Mouse (Mus musculus): ENCODE measurements around the gene 1700001C02Rik. TPM values are rescaled to one million over a fixed set of nuclear protein-coding genes. Genes with fewer than 3 reads are reported as not detected.

The 1700001C02Rik gene
- polyA plus RNA-seq, 2 experiments from 2014 or later, result not detected

- ATAC-seq, result no peak
Observed at GRCm38 (mm10) chr5:30495288-30495687, 29.4 kb downstream of the 1700001C02Rik start.

- ATAC-seq, result no peak
Observed at GRCm38 (mm10) chr5:30496821-30497220, 31.0 kb downstream of the 1700001C02Rik start.

- ATAC-seq, result no peak
Observed at GRCm38 (mm10) chr5:30497299-30497698, 31.5 kb downstream of the 1700001C02Rik start.

- no peak for ATAC-seq
Observed at GRCm38 (mm10) chr5:30513111-30513510, 47.3 kb downstream of the 1700001C02Rik start.

- no peak for ATAC-seq
Observed at GRCm38 (mm10) chr5:30516376-30516775, 50.5 kb downstream of the 1700001C02Rik start.

- ATAC-seq, result no peak
Observed at GRCm38 (mm10) chr5:30518108-30518507, 52.3 kb downstream of the 1700001C02Rik start.

- no peak for ATAC-seq
Observed at GRCm38 (mm10) chr5:30518547-30518946, 52.7 kb downstream of the 1700001C02Rik start.

GRCm38 (mm10) chr5:30519494-30519893 lies 53.6 kb downstream of the 1700001C02Rik start:
- no peak for ATAC-seq

- ATAC-seq, result no peak
Observed at GRCm38 (mm10) chr5:30520214-30520732, 54.4 kb downstream of the 1700001C02Rik start.

- ATAC-seq, result no peak
Observed at GRCm38 (mm10) chr5:30522406-30522805, 56.6 kb downstream of the 1700001C02Rik start.

- no peak for ATAC-seq
Observed at GRCm38 (mm10) chr5:30523131-30523530, 57.3 kb downstream of the 1700001C02Rik start.

- ATAC-seq, result no peak
Observed at GRCm38 (mm10) chr5:30524213-30524612, 58.4 kb downstream of the 1700001C02Rik start.

GRCm38 (mm10) chr5:30525920-30526836 lies 60.3 kb downstream of the 1700001C02Rik start:
- no peak for ATAC-seq

- no peak for ATAC-seq
Observed at GRCm38 (mm10) chr5:30527129-30527528, 61.3 kb downstream of the 1700001C02Rik start.

- ATAC-seq, result no peak
Observed at GRCm38 (mm10) chr5:30528906-30529305, 63.1 kb downstream of the 1700001C02Rik start.

Other genes with a start within 250 kb of the 1700001C02Rik start
- 10 to 100 TPM; 16.8 to 20.6 TPM for gene Selenoi, start 233.5 kb upstream of the 1700001C02Rik start, polyA plus RNA-seq (2017; shearing (Covaris generic))
- gene Drc1, start 184.7 kb upstream of the 1700001C02Rik start, polyA plus RNA-seq (2017; shearing (Covaris generic)), result 1 to 10 TPM; 3.0 to 4.2 TPM
- not detected for gene Otof, start 4.1 kb upstream of the 1700001C02Rik start, polyA plus RNA-seq (2017; shearing (Covaris generic))
- not detected for gene Cib4, start 79.8 kb downstream of the 1700001C02Rik start, polyA plus RNA-seq (2017; shearing (Covaris generic))
- gene Kcnk3, start 122.1 kb downstream of the 1700001C02Rik start, polyA plus RNA-seq (2017; shearing (Covaris generic)), result under 1 TPM in 1 of 2 experiments, not detected in 1; 0.47 TPM
- 10 to 100 TPM; 18.0 to 22.7 TPM for gene Slc35f6, start 181.9 kb downstream of the 1700001C02Rik start, polyA plus RNA-seq (2017; shearing (Covaris generic))
- gene Cenpa, start 200.7 kb downstream of the 1700001C02Rik start, polyA plus RNA-seq (2017; shearing (Covaris generic)), result 10 to 100 TPM; 45.4 to 60.5 TPM
- gene Dpysl5, start 245.5 kb downstream of the 1700001C02Rik start, polyA plus RNA-seq (2017; shearing (Covaris generic)), result not detected

Measured in CD4-positive, CD25-positive, alpha-beta regulatory T cell, adult 4 months (primary cell).